Mouse (Mus musculus) erythroid progenitor cell, adult 5-6 weeks (primary cell): Measurements from ENCODE around the gene Cfap52. TPM values are rescaled to one million over a fixed set of nuclear protein-coding genes. Genes with fewer than 3 reads are reported as not detected.

Source experiments
- ATAC-seq: replicated peaks from 2 replicates; pipeline ENCODE4 v1.8.0; 2016; ENCODE audit warnings: moderate number of reproducible peaks, mild to moderate bottlenecking, moderate TSS enrichment, inconsistent platforms; ENCODE audit not compliant: poor library complexity, low FRiP score, severe bottlenecking
- total RNA-seq, 2 experiments: library from RNA; stranded (forward) in 1 of 2; stranded (reverse) in 1 of 2; fragments of 150-400 nt in 1 of 2; fragments of 186-747, 209-891 nt in 1 of 2; gene quantifications; 2 replicates each; pipeline versions ENCODE4 v1.2.3 to v1.2.4; 2015 to 2017; ENCODE audit warnings: low replicate concordance in 2 of 2

Gene Cfap52
- total RNA-seq, 2 experiments from 2014 or later = not detected

DNA sequence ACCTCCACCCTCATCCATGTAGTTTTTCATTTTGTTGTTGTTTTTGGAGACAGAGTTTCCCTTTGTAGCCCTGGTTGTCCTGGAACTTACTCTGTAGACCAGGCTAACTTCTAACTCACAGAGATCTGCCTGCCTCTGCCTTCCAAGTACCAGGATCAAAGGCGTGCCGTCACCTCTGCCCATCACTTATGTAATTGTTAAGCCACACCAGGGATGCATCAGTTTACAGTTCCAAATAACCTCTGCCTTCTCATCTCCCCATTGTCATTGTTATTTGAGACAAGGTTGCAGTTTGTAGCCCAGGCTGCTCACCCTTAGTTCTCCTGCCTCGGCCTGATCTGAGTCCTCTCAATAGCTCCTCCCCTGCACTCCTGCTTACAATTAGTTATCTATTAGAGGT is 33.3 kb downstream of the Cfap52 start:
- no peak for ATAC-seq

DNA sequence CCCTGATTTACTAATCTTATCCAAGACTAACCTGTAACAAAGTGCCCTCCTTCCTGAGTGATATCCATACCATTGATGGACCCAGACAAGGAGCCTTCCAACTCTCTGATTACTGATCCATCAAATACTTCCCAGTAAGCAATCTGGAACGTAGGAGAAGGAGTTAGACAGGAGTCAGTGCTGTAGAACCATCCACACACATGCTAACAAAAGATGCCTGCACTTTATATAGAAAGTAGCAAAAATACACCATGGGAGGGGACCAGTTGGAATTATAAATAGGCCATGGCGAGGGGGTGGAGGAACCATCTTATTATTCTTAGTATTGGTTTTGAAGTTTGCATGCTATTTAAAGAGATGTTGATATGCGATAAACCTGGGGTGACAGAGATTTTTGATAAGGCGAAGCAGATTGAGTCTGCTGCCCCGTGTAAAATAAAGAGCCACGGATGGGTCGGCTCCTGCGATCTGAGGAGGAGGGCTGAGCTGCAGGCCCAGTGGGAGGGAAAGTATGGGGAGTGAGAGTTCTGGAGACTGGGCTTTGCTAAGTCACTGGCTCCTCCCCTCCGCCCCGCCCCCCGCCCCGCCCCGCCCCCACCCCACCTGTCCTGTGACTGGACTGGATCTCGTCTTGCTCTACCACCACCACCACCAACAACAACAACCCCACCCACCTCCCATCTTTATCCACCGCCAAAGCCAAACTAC is 38.9 kb downstream of the Cfap52 start:
- ATAC-seq = no peak

DNA sequence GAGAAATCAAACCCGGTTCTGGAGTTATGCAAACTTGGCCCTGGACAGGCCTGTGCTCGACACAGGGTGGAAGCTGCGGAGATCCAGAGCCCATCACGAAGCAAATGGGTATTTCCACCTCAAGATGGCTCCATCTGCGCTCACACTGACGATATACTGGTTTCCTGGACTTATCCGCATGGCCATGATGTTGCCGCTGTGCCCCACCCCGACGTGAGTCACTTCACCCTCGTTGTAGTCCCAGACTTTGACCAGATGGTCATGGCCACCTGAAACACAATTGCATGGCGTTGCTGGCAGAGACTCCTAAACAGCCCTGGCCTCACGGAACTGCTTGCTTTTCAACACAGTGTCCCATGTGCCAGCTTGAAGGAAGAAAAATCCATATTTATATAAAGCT is 40.5 kb downstream of the Cfap52 start:
- ATAC-seq = no peak

DNA sequence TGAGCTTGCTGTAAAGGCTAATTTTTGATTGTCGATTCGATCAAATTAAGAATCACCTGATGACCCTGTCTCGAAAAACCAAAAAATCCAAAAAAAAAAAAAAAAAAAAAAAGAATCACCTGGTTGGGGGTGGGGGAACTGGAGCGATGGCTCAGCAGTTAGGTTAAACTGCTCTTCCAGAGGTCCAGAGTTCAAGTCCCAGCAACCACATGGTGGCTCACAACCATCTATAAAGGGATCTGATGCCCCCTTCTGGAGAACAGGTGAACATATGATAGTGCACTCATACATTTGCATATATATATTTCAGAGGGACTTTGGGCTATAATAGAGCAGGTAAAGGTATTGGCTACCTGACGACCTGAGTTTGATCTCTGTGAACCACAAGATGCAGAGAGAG is 41.7 kb downstream of the Cfap52 start:
- no peak for ATAC-seq

DNA sequence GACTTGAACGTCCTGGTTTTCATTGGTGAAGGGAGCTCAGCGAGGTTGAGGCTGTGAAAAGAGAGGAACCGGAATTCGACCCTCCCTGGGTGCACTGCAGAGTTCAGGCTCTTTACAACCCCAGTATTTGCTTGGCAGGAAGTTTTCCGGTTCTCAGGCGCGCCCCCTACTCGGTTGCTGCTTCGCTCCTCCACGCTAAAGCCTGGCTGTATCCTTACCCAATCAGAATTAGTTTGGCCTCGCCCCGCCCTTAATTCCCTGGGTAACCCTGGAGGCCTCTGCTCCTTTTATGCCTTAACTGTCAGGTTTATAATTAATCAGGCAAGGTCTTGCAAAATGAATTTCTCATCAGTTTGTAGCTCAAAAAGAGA is 42.7 kb downstream of the Cfap52 start:
- no peak for ATAC-seq

DNA sequence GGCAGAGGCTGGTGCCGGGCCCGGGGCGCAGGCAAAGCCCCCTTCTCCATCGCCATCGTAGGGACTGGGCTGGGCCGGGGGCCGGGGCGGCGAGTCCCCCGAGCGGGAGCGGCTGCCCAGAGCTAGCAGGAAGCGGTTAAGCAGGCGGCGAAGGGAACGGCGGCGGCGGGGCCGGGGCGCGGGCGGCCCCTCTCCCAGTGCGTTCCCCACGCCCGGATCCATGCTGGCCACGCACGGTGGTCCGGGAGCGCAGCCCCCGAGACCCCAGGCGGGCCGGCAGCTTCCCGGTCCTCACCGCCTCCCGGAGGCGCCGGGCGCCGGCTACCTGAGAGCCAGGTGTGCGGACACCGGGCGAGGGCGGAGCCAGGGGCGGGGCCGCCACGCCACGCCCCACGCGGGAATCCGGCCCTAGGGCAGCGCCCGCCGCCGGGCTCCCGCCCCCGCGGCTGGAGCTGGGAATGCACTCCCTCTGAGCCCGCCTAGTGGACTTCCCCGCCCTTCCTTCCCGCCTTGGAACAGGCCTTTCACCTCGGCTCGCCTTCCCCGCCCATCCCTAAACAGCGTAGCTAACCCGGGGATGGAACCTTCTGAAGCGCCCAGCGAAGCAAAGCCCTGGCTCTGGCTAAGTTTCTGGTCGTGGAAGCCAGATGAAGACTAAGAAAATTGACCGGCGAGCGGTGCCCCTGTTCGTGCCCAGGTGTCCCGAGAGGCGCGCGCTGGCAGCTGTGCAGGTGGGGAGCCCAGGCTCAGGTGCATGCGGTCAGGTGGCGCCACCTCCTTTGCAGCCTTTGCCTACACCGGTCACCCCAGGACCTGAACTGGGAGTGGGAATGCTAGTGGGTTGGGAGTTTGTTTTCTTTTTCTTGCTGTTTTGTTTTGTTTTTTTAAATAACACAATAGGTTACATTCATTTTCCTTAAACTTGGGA is 43.4 kb downstream of the Cfap52 start, which contains the start of gene Usp43:
Usp43 (minus strand) TSS at position 327 of the 928 bp plus-strand sequence.
- ATAC-seq = no peak

DNA sequence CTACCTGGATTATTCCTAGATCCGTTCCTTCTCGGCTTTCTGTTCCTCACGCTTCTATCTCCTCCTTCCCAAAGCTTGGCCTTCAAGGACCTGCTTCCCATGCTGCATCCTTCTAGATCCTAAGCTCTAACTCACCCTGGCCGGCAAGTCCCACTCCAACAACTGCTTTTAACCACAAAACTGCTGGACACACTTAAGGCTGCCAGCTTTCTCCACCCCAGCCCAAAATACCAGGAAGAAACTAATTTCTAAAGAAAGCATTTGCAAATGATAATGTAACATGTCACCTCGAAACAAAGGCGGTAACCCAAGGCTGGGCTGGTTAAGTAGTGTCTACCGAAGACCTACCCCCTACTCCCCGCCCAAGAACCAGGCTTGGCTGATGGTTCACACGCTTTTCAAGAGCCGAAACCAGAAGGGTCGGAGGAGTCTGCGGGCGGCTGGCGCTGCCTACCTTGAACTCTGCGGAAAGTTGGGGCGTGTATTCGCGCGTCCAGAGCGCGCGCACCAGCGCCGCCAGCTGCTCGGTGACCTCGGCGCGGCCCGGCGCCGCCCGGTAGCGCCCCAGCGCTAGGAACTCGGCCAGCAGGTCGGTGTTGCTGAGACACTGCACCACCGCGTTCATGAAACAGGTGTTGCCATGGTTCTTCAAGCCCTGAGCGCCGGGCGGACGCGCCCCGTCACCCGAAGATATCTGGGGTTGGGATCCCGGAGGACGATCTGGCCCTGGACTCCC is 44.2 kb downstream of the Cfap52 start:
- ATAC-seq = no peak

DNA sequence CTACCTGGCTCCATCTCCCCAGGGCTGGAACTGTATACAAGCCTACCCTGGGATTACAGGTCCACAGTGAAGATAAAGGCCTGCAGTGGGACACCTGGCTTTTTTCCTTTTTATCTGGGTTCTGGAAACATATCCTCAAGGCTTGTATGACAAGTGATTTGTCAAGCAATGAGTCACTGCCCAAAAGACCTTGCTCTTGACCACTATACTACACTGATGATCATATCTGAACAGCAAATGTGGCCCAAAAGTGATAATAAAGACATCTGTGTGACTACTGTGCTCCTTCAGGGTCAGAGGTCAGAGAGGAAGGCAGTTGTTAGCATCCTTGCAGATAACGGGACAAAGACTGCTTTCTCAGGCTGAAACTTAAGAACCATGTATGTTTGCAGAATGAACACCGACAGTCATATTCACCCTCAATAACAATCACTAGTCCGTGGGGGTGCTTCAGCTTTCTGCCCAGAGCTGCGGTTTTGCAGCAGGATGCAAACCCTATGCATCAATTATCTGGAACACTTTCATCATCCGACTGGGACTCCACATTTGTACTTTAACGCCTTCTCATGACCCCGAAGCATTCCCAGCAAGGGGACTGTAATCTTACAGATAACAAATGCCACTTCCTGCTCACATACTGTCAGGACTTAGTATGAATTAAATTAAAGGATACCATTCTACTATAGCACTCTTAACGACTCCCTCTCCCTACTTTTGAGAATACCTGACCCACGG is 45.1 kb downstream of the Cfap52 start:
- ATAC-seq = no peak

DNA sequence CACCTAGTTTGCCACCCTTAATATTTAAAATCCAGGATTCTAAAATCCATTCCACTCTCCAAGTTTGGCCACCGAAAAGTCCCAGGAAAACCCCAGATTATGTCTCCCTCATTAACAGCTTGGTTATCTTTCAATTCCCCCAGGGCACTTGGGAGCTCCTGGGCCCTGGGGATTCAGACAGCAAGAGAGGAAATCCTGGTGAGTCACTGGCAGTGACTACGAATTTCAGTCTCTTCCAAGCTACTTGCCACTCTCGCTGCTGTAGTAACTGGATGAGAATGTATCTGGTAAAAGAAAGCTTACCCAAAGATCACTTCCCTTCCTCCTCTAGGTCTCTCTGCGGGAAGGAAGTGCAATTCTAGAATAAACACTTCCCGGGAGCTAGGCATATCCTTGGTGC is 45.9 kb downstream of the Cfap52 start:
- ATAC-seq = no peak

DNA sequence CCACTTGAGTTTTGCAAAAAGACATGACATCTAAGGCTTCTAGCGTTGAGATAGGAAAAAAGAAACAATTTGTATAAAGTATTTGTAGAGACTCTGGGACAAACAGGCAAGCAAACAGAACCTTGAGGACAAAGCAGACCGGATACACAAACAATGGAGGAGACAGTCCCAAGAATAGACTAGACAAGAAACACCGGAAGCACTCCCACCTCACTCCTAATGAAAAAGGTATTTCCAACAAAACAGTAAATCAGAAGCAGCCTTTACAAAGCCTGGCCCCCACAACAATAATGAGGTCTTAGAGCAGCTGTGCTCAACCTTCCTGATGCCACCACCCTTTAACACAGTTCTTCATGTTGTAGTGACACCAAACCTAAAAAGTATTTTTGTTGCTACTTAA is 48.3 kb downstream of the Cfap52 start:
- no peak for ATAC-seq

DNA sequence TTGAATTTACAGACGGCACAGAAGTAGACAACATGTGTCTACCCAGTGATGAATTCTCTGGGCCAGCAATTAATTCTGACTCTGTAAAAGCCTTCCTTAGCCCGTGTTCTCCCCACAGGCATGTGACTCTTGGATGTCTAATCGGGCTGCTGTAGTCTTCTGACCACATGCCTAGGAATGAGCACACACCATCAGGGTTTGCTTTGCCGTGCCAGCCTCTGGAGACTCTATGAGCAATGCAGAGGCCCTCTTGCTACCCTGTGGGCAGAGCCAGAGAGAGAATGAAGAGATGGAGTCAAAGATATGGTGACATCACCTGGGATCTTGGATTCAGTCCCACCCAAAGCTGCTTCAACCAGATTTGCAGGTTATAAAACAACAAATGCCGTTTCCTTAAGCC is 54.4 kb downstream of the Cfap52 start:
- ATAC-seq = no peak

DNA sequence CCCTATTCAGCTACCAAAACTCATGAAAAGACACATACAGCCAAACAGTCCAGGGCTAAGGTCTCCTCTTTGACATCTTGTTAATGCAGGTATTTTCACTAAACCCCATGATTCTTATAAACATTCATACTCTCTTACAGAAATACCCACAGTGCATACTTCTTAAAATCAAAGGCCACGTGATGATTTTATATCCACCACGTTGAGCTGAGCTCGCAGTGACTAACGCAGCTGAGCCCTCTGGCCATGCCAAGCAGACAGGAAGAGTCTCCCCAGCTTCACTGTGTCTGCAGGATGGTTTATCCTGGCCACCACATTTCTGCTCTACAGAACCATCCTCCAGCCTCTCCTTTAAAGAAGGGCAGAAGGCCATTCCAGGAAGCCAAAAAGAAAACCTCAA is 61.7 kb downstream of the Cfap52 start:
- ATAC-seq = no peak

DNA sequence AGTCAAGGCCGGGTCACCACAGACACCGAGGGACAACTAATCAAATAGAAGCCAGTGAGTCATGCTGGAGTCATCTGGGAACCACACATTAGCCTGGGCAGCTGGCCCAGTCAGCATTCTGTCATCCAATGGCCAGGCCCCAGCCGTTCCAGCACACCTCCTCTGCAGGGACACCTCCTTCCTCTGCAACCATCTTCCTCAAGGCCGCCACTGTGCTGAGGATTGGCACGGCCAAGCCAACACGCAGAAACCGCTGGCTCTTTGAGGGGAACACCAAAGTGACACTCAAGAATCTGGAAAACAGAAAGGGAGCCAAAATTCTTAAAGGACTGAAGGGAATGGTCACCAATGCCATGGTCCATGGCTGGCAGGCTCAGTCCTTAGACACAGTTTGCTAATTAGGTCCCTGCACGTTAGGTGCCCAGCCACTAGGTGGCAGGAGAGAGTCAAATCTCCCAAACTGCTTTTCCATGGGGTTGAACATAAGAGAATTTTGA is 68.3 kb downstream of the Cfap52 start:
- peak; percentile 59 for ATAC-seq

DNA sequence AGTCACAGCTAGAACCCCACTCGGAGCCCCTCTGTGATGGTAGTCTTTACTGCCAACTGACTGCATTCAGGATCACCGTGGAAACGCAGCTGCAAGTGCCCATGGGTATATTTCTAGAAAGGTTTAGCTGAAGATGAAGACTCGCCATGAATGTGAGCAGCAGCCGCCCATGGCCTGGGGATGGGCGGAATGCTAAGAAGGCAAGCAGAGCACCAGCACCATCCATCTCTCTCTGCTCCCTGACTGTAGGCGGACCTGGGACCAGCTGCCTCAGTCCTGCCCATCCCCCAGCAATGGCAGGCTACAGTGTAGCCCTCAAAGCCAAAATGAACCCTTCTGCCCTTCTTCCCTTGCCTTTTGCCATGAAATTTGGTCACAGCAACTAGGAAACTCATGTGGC is 69.8 kb downstream of the Cfap52 start:
- no peak for ATAC-seq

DNA sequence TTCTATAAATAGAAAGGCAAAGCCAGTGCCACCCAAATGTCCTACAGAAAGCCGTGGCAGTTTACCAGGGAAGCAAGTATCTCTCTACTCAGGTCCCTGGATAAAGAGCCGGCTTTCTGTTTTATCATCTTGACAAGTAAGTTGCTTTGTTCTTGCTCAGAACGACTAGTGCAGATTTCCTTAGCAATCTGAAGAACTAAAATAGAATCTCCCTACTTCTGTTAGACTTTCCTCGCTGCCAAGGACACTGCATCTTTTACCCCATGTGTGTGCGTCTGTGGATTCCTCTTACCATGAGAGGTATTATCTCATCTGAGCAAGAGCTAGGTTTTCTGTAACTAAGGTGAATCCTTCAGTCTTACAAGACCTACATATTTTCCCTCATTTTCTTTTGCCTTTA is 76.9 kb downstream of the Cfap52 start:
- ATAC-seq = no peak

DNA sequence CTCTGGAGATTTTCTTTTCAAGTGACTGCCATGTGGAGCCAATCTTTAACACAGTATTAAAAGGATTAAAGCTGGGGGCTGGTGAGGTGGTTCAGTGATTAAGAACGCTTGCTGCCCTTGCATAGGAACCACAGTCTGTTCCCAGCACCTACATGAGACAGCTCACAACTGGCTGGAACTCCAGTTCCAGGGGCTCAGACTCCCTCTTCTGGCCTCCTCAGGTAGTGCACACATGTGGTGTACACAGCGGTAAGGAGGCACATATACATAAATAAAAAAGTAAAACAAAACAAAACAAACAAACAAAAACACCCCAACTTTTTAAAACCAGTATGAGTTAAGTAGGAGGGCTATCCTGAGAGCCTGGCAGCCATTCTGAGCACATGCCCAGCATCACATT is 79.5 kb downstream of the Cfap52 start:
- ATAC-seq = no peak
